Comparison of ENCODE assay signal across 9 mouse cellular contexts in the genomic region with DNA sequence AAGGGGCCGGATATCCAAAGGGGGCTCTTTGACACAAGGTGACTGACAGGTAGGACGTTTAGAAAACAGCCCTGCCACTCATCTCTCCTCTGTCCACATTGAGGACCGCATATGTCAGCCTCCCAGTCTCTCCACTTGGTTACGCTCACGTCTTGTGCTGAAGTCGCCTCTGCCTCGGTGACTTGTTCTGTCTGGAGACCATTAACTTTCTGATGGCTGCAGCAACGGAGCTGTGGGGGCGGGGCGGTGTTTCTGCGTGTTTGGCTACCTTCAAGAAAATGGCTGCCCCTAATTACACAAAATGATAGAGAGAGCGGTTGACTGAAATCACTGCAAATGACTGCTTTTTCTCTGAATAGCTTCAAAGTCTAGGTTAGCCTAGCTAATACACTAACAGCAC. TPM values are rescaled to one million over a fixed set of nuclear protein-coding genes. Genes with fewer than 3 reads are reported as not detected.
DNase-seq lines count a peak whose midpoint lies in the region; ATAC-seq and TF ChIP-seq lines count a peak whose summit lies in the region.
"Had no signal": no experiment of that assay in that cellular context is flagged by ENCODE, and none has a peak within 500 bp of the region (broad histone marks: within the 10 kb centered on the region; RNA-seq: fewer than 3 reads in every experiment).

No protein-coding gene starts in this region.

- H3K4me2 ChIP-seq in heart, postnatal 0 days (ENCODE audit: low read depth, low read length): peak overlapping the region; percentile 28
- H3K4me2 ChIP-seq in neural tube, embryonic 11.5 days (ENCODE audit: low read depth): peak overlapping the region; percentile 47

- WGBS in heart, postnatal 0 days: 17% methylated on average over 12 of the region's 12 CpGs
- 12% methylated on average over 12 of the region's 12 CpGs for WGBS in neural tube, embryonic 11.5 days

- H3K4me3 ChIP-seq in heart, postnatal 0 days (ENCODE audit: low read depth, low read length): 0 out of 2 replicates have a peak overlapping the region, but pooled peaks have one; percentile 0
- peak overlapping the region; percentile 12 for H3K4me3 ChIP-seq in ES-Bruce4 (ENCODE audit: low read depth, low read length)
- no peak overlapping the region for H3K4me3 ChIP-seq in neural tube, embryonic 11.5 days (ENCODE audit: low read depth, low read length)
- H3K4me3 ChIP-seq: myocyte had no signal

- TF ChIP-seq EP300 in heart, postnatal 0 days (IDR thresholded peaks at IDR 0.05; ENCODE audit: low read depth): no peak
- TF ChIP-seq EP300 in ES-Bruce4 (IDR thresholded peaks at IDR 0.05; ENCODE audit: insufficient read depth, low read depth, low read length): no peak

- no peak overlapping the region for H3K27ac ChIP-seq in heart, postnatal 0 days (ENCODE audit: low read depth)
- H3K27ac ChIP-seq in ES-Bruce4 (ENCODE audit: insufficient read depth, low read length): no peak overlapping the region
- H3K27ac ChIP-seq in neural tube, embryonic 11.5 days (ENCODE audit: low read depth, low read length): no peak overlapping the region

- intact Hi-C loops in heart, postnatal 10 days (cut with DNase I): no loop called here

- ATAC-seq in heart, postnatal 0 days (ENCODE audit: insufficient read depth, low read depth): no peak
- ATAC-seq in neural tube, embryonic 11.5 days (ENCODE audit: insufficient read depth, low FRiP score, low TSS enrichment): no peak

- no peaks in the 10 kb centered on the region for H3K27me3 ChIP-seq in heart, postnatal 0 days (ENCODE audit: control insufficient read depth, insufficient read depth, low read length)
- H3K27me3 ChIP-seq in ES-Bruce4 (ENCODE audit: control insufficient read depth, insufficient read depth, low read length, poor library complexity, severe bottlenecking): peaks cover 4% of the 10 kb centered on the region; the same call in 1 of the 2 replicates
- no peaks in the 10 kb centered on the region for H3K27me3 ChIP-seq in neural tube, embryonic 11.5 days (ENCODE audit: control insufficient read depth, insufficient read depth, low read length)

- H3K9ac ChIP-seq in heart, postnatal 0 days (replicated peaks; ENCODE audit: low read depth, low read length): no peak overlapping the region
- H3K9ac ChIP-seq in ES-Bruce4 (ENCODE audit: low read depth, poor library complexity, severe bottlenecking): no peak overlapping the region
- H3K9ac ChIP-seq in neural tube, embryonic 11.5 days (ENCODE audit: low read length): no peak overlapping the region

- no peak for TF ChIP-seq POLR2A in ES-Bruce4 (IDR thresholded peaks at IDR 0.05; ENCODE audit: insufficient read depth, low read length)

- no peak for TF ChIP-seq CTCF in heart, postnatal 0 days (IDR thresholded peaks at IDR 0.05; ENCODE audit: low read depth)
- no peak for TF ChIP-seq CTCF in ES-Bruce4 (IDR thresholded peaks at IDR 0.05; ENCODE audit: low read depth, low read length)

- H3K36me3 ChIP-seq in heart, postnatal 0 days (replicated peaks; ENCODE audit: control insufficient read depth, insufficient read depth, low read length): no peaks in the 10 kb centered on the region
- H3K36me3 ChIP-seq in ES-Bruce4 (ENCODE audit: control insufficient read depth, insufficient read depth, low read length, poor library complexity, severe bottlenecking): no peaks in the 10 kb centered on the region
- no peaks in the 10 kb centered on the region for H3K36me3 ChIP-seq in neural tube, embryonic 11.5 days (ENCODE audit: control insufficient read depth, insufficient read depth, low read length)

- no peaks in the 10 kb centered on the region for H3K4me1 ChIP-seq in heart, postnatal 0 days (ENCODE audit: control insufficient read depth, insufficient read depth)
- H3K4me1 ChIP-seq in ES-Bruce4 (ENCODE audit: control insufficient read depth, insufficient read depth, low read length): peaks cover 1% of the 10 kb centered on the region
- no peaks in the 10 kb centered on the region for H3K4me1 ChIP-seq in neural tube, embryonic 11.5 days (ENCODE audit: control insufficient read depth, insufficient read depth, low read length)

- H3K9me3 ChIP-seq in heart, postnatal 0 days (replicated peaks; ENCODE audit: control insufficient read depth, low read length): peaks cover 18% of the 10 kb centered on the region
- H3K9me3 ChIP-seq in ES-Bruce4 (replicated peaks; ENCODE audit: control insufficient read depth, insufficient read depth, low read length, poor library complexity, severe bottlenecking): peaks cover 3% of the 10 kb centered on the region; the same call in 1 of the 2 replicates
- 0 out of 2 replicates have a peak, but pooled peaks cover 2% of the 10 kb centered on the region for H3K9me3 ChIP-seq in neural tube, embryonic 11.5 days (ENCODE audit: control insufficient read depth, low read length)

- DNase-seq in heart, postnatal 0 days (ENCODE audit: low spot score): no peak
- DNase-seq in heart, postnatal 10 days: no peak
- DNase-seq in embryo, embryonic 11 days: peak; percentile 68
- peak; percentile 9 for DNase-seq in kidney, postnatal 14 days
- DNase-seq in neural tube, embryonic 11.5 days (ENCODE audit: low spot score): peak; percentile 35
- DNase-seq in gastrocnemius, adult 8-10 months (ENCODE audit: low spot score in 2 of 2): no peak
- DNase-seq in urinary bladder, postnatal 10 days (ENCODE audit: low spot score): no peak

RNA-seq across cellular contexts. Expression of a gene that starts 43.4 kb away (rescaled TPM):
- 27.4 and 43.3 TPM in 2 replicates for total RNA-seq in heart, postnatal 0 days (2014; rRNA removed; ENCODE audit: low replicate concordance)
- 63.4 and 64.7 TPM in 2 replicates for polyA plus RNA-seq in heart, postnatal 0 days (2015; fragmentation: Nextera tagmentation; extraction: Ambion mirVana)
- total RNA-seq in heart, postnatal 10 days (2021): 10 to 100 TPM; 26.4 TPM
- polyA plus RNA-seq in ES-Bruce4 (2011; ENCODE audit: insufficient read depth, insufficient read length, low read depth, missing spikeins): 11.8 and 16.1 TPM in 2 replicates
- polyA plus RNA-seq in neural tube, embryonic 11.5 days (2014; fragmentation: Nextera tagmentation; extraction: Ambion mirVana): 31.1 and 32.7 TPM in 2 replicates
- 10 to 100 TPM in 1 of 4 experiments, 1 to 10 TPM in 3; 7.8 to 11.7 (median 9.1) TPM for total RNA-seq in gastrocnemius, adult 8-10 months (2022)

RNA-seq across cellular contexts. Expression of a gene that starts 43.6 kb away (rescaled TPM):
- 37.8 and 52.2 TPM in 2 replicates for total RNA-seq in heart, postnatal 0 days (2014; rRNA removed; ENCODE audit: low replicate concordance)
- 62.7 and 68.3 TPM in 2 replicates for polyA plus RNA-seq in heart, postnatal 0 days (2015; fragmentation: Nextera tagmentation; extraction: Ambion mirVana)
- 10 to 100 TPM; 30.6 to 34.9 TPM for total RNA-seq in heart, postnatal 10 days (2021)
- 60.7 and 61.6 TPM in 2 replicates for polyA plus RNA-seq in ES-Bruce4 (2011; ENCODE audit: insufficient read depth, insufficient read length, low read depth, missing spikeins)
- polyA plus RNA-seq in neural tube, embryonic 11.5 days (2014; fragmentation: Nextera tagmentation; extraction: Ambion mirVana): 113 and 115 TPM in 2 replicates
- total RNA-seq in gastrocnemius, adult 8-10 months (2022): 10 to 100 TPM; 11.9 to 15.8 (median 13.6) TPM

RNA-seq across cellular contexts. Expression of a gene that starts 58.3 kb away (rescaled TPM):
- total RNA-seq in heart, postnatal 0 days (2014; rRNA removed; ENCODE audit: low replicate concordance): 21.6 and 27.5 TPM in 2 replicates
- polyA plus RNA-seq in heart, postnatal 0 days (2015; fragmentation: Nextera tagmentation; extraction: Ambion mirVana): 90.4 and 93.9 TPM in 2 replicates
- 10 to 100 TPM; 65.3 to 67.9 TPM for total RNA-seq in heart, postnatal 10 days (2021)
- polyA plus RNA-seq in ES-Bruce4 (2011; ENCODE audit: insufficient read depth, insufficient read length, low read depth, missing spikeins): 55.9 and 61.1 TPM in 2 replicates
- polyA plus RNA-seq in neural tube, embryonic 11.5 days (2014; fragmentation: Nextera tagmentation; extraction: Ambion mirVana): 76.2 and 85.5 TPM in 2 replicates
- 10 to 100 TPM; 69.5 to 78.3 (median 73.0) TPM for total RNA-seq in gastrocnemius, adult 8-10 months (2022)

Comparison
In these comparisons a context has a peak if more than half of its experiments do, and no peak if none do; other contexts are left out.
1. DNase-seq: peak in embryo, embryonic 11 days (single experiment), kidney, postnatal 14 days (single experiment) and neural tube, embryonic 11.5 days (single experiment); none in heart, postnatal 0 days (single experiment), heart, postnatal 10 days (0 of 2), gastrocnemius, adult 8-10 months (0 of 2) and urinary bladder, postnatal 10 days (single experiment).